ENCODE assay signal across 30 mouse cellular contexts in the genomic region with DNA sequence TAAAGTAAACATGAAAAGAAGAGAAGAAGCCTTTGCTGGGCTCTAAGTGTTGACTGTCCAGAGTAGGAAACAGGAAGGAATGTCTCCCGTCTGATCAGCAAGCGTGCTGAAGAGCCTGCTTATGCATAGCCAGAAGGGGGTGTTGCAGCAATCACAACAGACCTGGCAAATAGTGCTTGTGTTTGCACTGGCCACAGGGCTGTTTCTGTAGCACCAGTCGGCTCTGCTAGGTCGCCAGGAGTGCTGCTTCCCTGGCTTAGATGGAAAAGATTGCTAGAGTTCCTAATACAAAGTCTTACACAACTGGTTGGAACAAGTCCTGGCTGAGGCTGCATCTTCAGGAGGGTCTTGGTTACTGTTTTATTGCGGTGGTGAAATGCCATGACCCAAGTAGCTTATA. TPM values are rescaled to one million over a fixed set of nuclear protein-coding genes. Genes with fewer than 3 reads are reported as not detected.
DNase-seq lines count a peak whose midpoint lies in the region; ATAC-seq and TF ChIP-seq lines count a peak whose summit lies in the region.
"Had no signal": no experiment of that assay in that cellular context is flagged by ENCODE, and none has a peak within 500 bp of the region (broad histone marks: within the 10 kb centered on the region; RNA-seq: fewer than 3 reads in every experiment).

No protein-coding gene starts in this region.

- intact Hi-C loops in heart, postnatal 36 days (cut with DNase I), result no loop called here

- TF ChIP-seq CTCF in heart, postnatal 0 days (IDR thresholded peaks at IDR 0.05; ENCODE audit: low read depth), result peak; percentile 18; the same call in 1 of the 2 replicates

- H3K27ac ChIP-seq in heart, postnatal 0 days (ENCODE audit: low read depth), result no peak overlapping the region
- H3K27ac ChIP-seq in forebrain, embryonic 11.5 days (ENCODE audit: low read depth, low read length), result no peak overlapping the region
- H3K27ac ChIP-seq: embryonic facial prominence, embryonic 13.5 days; forebrain, embryonic 12.5 days; hindbrain, embryonic 14.5 days; lung, embryonic 15.5 days; neural tube, embryonic 12.5 days had no signal

- DNase-seq in heart, postnatal 0 days (ENCODE audit: low spot score), result no peak
- DNase-seq in heart, postnatal 36 days, result no peak
- DNase-seq in lung, adult 18-20 months, result peak; percentile 7 to 28
- no peak for DNase-seq in lung, postnatal 14 days
- peak; percentile 5 for DNase-seq in lung, postnatal 25 days (ENCODE audit: low spot score)
- no peak for DNase-seq in retina, postnatal 1 day
- DNase-seq in thymus, postnatal 25 days, result no peak
- no peak for DNase-seq in forebrain, embryonic 11.5 days (ENCODE audit: low spot score)
- DNase-seq: adrenal gland, adult 2 months; adrenal gland, postnatal 36 days; cerebellum, adult 18-20 months; cerebellum, postnatal 10 days; forebrain, postnatal 0 days; gastrocnemius, postnatal 25 days; heart, adult 18-20 months; kidney, adult 18-20 months; kidney, postnatal 4 days; layer of hippocampus, postnatal 36 days; left cerebral cortex, postnatal 4 days; thymus, postnatal 14 days had no signal

- WGBS in heart, postnatal 0 days, result 49% methylated on average over 5 of the region's 5 CpGs
- 90% methylated on average over 5 of the region's 5 CpGs for WGBS in forebrain, embryonic 11.5 days

- peaks cover 78% of the 10 kb centered on the region for H3K36me3 ChIP-seq in heart, postnatal 0 days (replicated peaks; ENCODE audit: control insufficient read depth, insufficient read depth, low read length)
- peaks cover 6% of the 10 kb centered on the region; the same call in 1 of the 2 replicates for H3K36me3 ChIP-seq in forebrain, embryonic 11.5 days (ENCODE audit: control insufficient read depth, insufficient read depth, low read length)

- H3K4me1 ChIP-seq in heart, postnatal 0 days (ENCODE audit: control insufficient read depth, insufficient read depth), result no peaks in the 10 kb centered on the region
- H3K4me1 ChIP-seq in forebrain, embryonic 11.5 days (replicated peaks; ENCODE audit: control insufficient read depth, insufficient read depth, low read length), result no peaks in the 10 kb centered on the region
- H3K4me1 ChIP-seq: embryonic facial prominence, embryonic 13.5 days; forebrain, embryonic 12.5 days; lung, embryonic 15.5 days; neural tube, embryonic 12.5 days had no signal

- no peaks in the 10 kb centered on the region for H3K27me3 ChIP-seq in heart, postnatal 0 days (ENCODE audit: control insufficient read depth, insufficient read depth, low read length)
- H3K27me3 ChIP-seq in forebrain, embryonic 11.5 days (ENCODE audit: control insufficient read depth, insufficient read depth, low read length), result no peaks in the 10 kb centered on the region
- H3K27me3 ChIP-seq: CH12.LX; embryonic facial prominence, embryonic 13.5 days; forebrain, embryonic 12.5 days; lung, embryonic 15.5 days; neural tube, embryonic 12.5 days had no signal

- no peak for TF ChIP-seq EP300 in heart, postnatal 0 days (IDR thresholded peaks at IDR 0.05; ENCODE audit: low read depth)

- no peak overlapping the region for H3K4me3 ChIP-seq in heart, postnatal 0 days (ENCODE audit: low read depth, low read length)
- no peak overlapping the region for H3K4me3 ChIP-seq in forebrain, embryonic 11.5 days (ENCODE audit: low read depth, low read length)
- H3K4me3 ChIP-seq: embryonic facial prominence, embryonic 13.5 days; forebrain, embryonic 12.5 days; lung, embryonic 15.5 days; myocyte; neural tube, embryonic 12.5 days had no signal

- H3K9ac ChIP-seq in heart, postnatal 0 days (replicated peaks; ENCODE audit: low read depth, low read length), result no peak overlapping the region
- H3K9ac ChIP-seq in forebrain, embryonic 11.5 days (ENCODE audit: low read length), result no peak overlapping the region
- H3K9ac ChIP-seq: embryonic facial prominence, embryonic 13.5 days; forebrain, embryonic 12.5 days; forebrain, postnatal 0 days; hindbrain, embryonic 14.5 days; lung, embryonic 15.5 days; neural tube, embryonic 12.5 days had no signal

- H3K9me3 ChIP-seq in heart, postnatal 0 days (replicated peaks; ENCODE audit: control insufficient read depth, low read length), result no peaks in the 10 kb centered on the region
- no peaks in the 10 kb centered on the region for H3K9me3 ChIP-seq in forebrain, embryonic 11.5 days (ENCODE audit: control insufficient read depth, low read length)
- H3K9me3 ChIP-seq: embryonic facial prominence, embryonic 13.5 days; forebrain, embryonic 12.5 days; lung, embryonic 15.5 days; neural tube, embryonic 12.5 days had no signal

- no peak overlapping the region for H3K4me2 ChIP-seq in heart, postnatal 0 days (ENCODE audit: low read depth, low read length)
- H3K4me2 ChIP-seq in forebrain, embryonic 11.5 days (ENCODE audit: low read depth, low read length, severe bottlenecking), result no peak overlapping the region
- H3K4me2 ChIP-seq: embryonic facial prominence, embryonic 13.5 days; forebrain, embryonic 12.5 days; heart, embryonic 11.5 days; hindbrain, embryonic 14.5 days; lung, embryonic 15.5 days; midbrain, embryonic 11.5 days; neural tube, embryonic 12.5 days had no signal

- ATAC-seq in heart, postnatal 0 days (ENCODE audit: insufficient read depth, low read depth), result no peak; the same call in 1 of the 2 replicates
- no peak for ATAC-seq in forebrain, embryonic 11.5 days (replicated peaks; ENCODE audit: low FRiP score)
- ATAC-seq: activated CD4-positive, CD25-positive, alpha-beta regulatory T cell, adult 4 months; forebrain, postnatal 0 days had no signal

RNA-seq across cellular contexts. Expression of a gene that starts 25.5 kb away (rescaled TPM):
- 1.8 and 4.8 TPM in 2 replicates for total RNA-seq in heart, postnatal 0 days (2014; rRNA removed; ENCODE audit: low replicate concordance)
- 0.79 and 0.86 TPM in 2 replicates for polyA plus RNA-seq in heart, postnatal 0 days (2015; fragmentation: Nextera tagmentation; extraction: Ambion mirVana)
- total RNA-seq in heart, postnatal 36 days (2021), result under 1 TPM; 0.22 to 0.25 TPM
- polyA plus RNA-seq in forebrain, embryonic 11.5 days (2014; fragmentation: Nextera tagmentation; extraction: Ambion mirVana), result 11.3 and 12.8 TPM in 2 replicates

Comparison
In these comparisons a context has a peak if more than half of its experiments do, and no peak if none do; other contexts are left out.
1. DNase-seq: peak in lung, adult 18-20 months (2 of 2) and lung, postnatal 25 days (single experiment); none in heart, postnatal 0 days (single experiment), heart, postnatal 36 days (0 of 2), lung, postnatal 14 days (single experiment), retina, postnatal 1 day (single experiment), thymus, postnatal 25 days (single experiment) and forebrain, embryonic 11.5 days (single experiment).